Mouse (Mus musculus) intestine, postnatal 0 days (tissue): ENCODE data around the gene Itgb5. TPM values are rescaled to one million over a fixed set of nuclear protein-coding genes. Genes with fewer than 3 reads are reported as not detected.
A peak's percentile ranks its signal among the peaks of the same experiment; 100 is the strongest.

ENCODE experiments used
- ATAC-seq: fragments of 200-750 bp; cut with Nextera tagmentation; 2 replicates; pipeline ENCODE4 v1.8.0; 2017; ENCODE audit warnings: mild to moderate bottlenecking, moderate TSS enrichment, moderate library complexity
- H3K27ac ChIP-seq: fragments of 300-500 bp; sonication (generic); 2 replicates; pipeline ENCODE4 v1.5.1; 2014; ENCODE audit warnings: mild to moderate bottlenecking, low read depth, low read length, moderate library complexity
- H3K27me3 ChIP-seq: fragments of 300-500 bp; sonication (generic); replicated peaks from 2 replicates; pipeline ENCODE4 v1.6.1; 2014; ENCODE audit warnings: low read length, mixed read lengths; ENCODE audit not compliant: control insufficient read depth, insufficient read depth
- H3K36me3 ChIP-seq: fragments of 300-500 bp; sonication (generic); 2 replicates; pipeline ENCODE4 v1.6.1; 2014; ENCODE audit warnings: mild to moderate bottlenecking, moderate library complexity; ENCODE audit not compliant: control insufficient read depth, insufficient read depth
- H3K4me1 ChIP-seq: fragments of 300-500 bp; sonication (generic); replicated peaks from 2 replicates; pipeline ENCODE4 v1.6.1; 2014; ENCODE audit warnings: antibody characterized with exemption, low read length, mixed read lengths; ENCODE audit not compliant: control insufficient read depth, insufficient read depth
- H3K4me2 ChIP-seq: fragments of 300-500 bp; sonication (generic); replicated peaks from 2 replicates; pipeline ENCODE4 v1.6.1; 2014; ENCODE audit warnings: low read depth, mild to moderate bottlenecking, moderate library complexity
- H3K4me3 ChIP-seq: fragments of 300-500 bp; sonication (generic); 2 replicates; pipeline ENCODE4 v1.5.1; 2014; ENCODE audit warnings: low read depth, low read length
- H3K9ac ChIP-seq: fragments of 300-500 bp; sonication (generic); 2 replicates; pipeline ENCODE4 v1.6.1; 2014; ENCODE audit warnings: mild to moderate bottlenecking, low read depth, low read length
- H3K9me3 ChIP-seq: fragments of 300-500 bp; sonication (generic); 2 replicates; pipeline ENCODE4 v1.6.1; 2016; ENCODE audit warnings: mixed run types; ENCODE audit not compliant: control insufficient read depth
- CTCF ChIP-seq: sonication (generic); IDR thresholded peaks from 2 replicates; pipeline ENCODE4 v1.5.1; 2016; ENCODE audit warnings: low read depth, mild to moderate bottlenecking, control low read depth, antibody characterized with exemption, moderate library complexity
- WGBS: fragments of 180-500 bp; shearing (Covaris S2); extraction: QIAGEN DNeasy Blood & Tissue Kit; methylation state at CpG from one replicate; pipeline ENCODE4 v1.1.7; 2014; 5-methylcytosine and 5-hydroxymethylcytosine counted together
- polyA plus RNA-seq: library from polyadenylated mRNA; unstranded; fragments of >200 nt; fragmentation: Nextera tagmentation; extraction: Ambion mirVana; gene quantifications from 2 replicates; pipeline ENCODE4 v1.2.1, GENCODE M21; 2015

Itgb5 gene
- polyA plus RNA-seq, 1 experiment from 2014 or later: 23.5 TPM

- ATAC-seq: peak; percentile 70
- WGBS: 48% methylated on average over 3 of the region's 3 CpGs
Observed at GRCm38 (mm10) chr16:33837191-33837590, 7.7 kb downstream of the Itgb5 start.

GRCm38 (mm10) chr16:33840616-33841015 lies 11.2 kb downstream of the Itgb5 start:
- Histone ChIP-seq H3K4me1 (no peaks in the 10 kb centered on the region), H3K27ac (no peak overlapping the region), H3K4me3 (no peak overlapping the region), H3K4me2 (no peak overlapping the region), H3K9ac (no peak overlapping the region), H3K36me3 (no peaks in the 10 kb centered on the region), H3K9me3 (no peaks in the 10 kb centered on the region), H3K27me3 (no peaks in the 10 kb centered on the region)
- no peak for ATAC-seq
- WGBS: 43% methylated on average over 6 of the region's 6 CpGs
- no peak for TF ChIP-seq CTCF

More at GRCm38 (mm10) chr16:33837191-33837590, 7.7 kb downstream of the Itgb5 start:
- Histone ChIP-seq H3K9ac (no peak overlapping the region), H3K4me2 (no peak overlapping the region; the same call in 1 of the 2 replicates), H3K4me1 (peaks cover 12% of the 10 kb centered on the region), H3K36me3 (no peaks in the 10 kb centered on the region), H3K9me3 (no peaks in the 10 kb centered on the region), H3K27ac (peak overlapping the region; percentile 68), H3K27me3 (no peaks in the 10 kb centered on the region), H3K4me3 (no peak overlapping the region)
- no peak for TF ChIP-seq CTCF

GRCm38 (mm10) chr16:33842081-33842880 lies 12.8 kb downstream of the Itgb5 start:
- no peaks in the 10 kb centered on the region for H3K4me1 ChIP-seq
- no peak overlapping the region for H3K4me2 ChIP-seq
- H3K36me3 ChIP-seq: peaks cover 5% of the 10 kb centered on the region; the same call in 1 of the 2 replicates
- no peak overlapping the region for H3K27ac ChIP-seq
- no peak for TF ChIP-seq CTCF
- H3K27me3 ChIP-seq: no peaks in the 10 kb centered on the region
- H3K9ac ChIP-seq: no peak overlapping the region
- no peak overlapping the region for H3K4me3 ChIP-seq
- 72% methylated on average over 12 of the region's 12 CpGs for WGBS
- no peaks in the 10 kb centered on the region for H3K9me3 ChIP-seq
- no peak for ATAC-seq

GRCm38 (mm10) chr16:33844150-33844611 lies 14.7 kb downstream of the Itgb5 start:
- Histone ChIP-seq H3K36me3 (peaks cover 5% of the 10 kb centered on the region; the same call in 1 of the 2 replicates), H3K4me3 (no peak overlapping the region), H3K9ac (no peak overlapping the region), H3K4me2 (no peak overlapping the region), H3K27me3 (no peaks in the 10 kb centered on the region), H3K9me3 (no peaks in the 10 kb centered on the region), H3K4me1 (no peaks in the 10 kb centered on the region), H3K27ac (no peak overlapping the region)
- no peak for TF ChIP-seq CTCF
- no peak for ATAC-seq
- 59% methylated on average over 4 of the region's 4 CpGs for WGBS

- ATAC-seq: no peak
- Histone ChIP-seq H3K4me3 (no peak overlapping the region), H3K9me3 (no peaks in the 10 kb centered on the region), H3K36me3 (peaks cover 5% of the 10 kb centered on the region; the same call in 1 of the 2 replicates), H3K9ac (no peak overlapping the region), H3K4me2 (no peak overlapping the region), H3K27ac (no peak overlapping the region), H3K27me3 (no peaks in the 10 kb centered on the region), H3K4me1 (no peaks in the 10 kb centered on the region)
- 82% methylated on average over 6 of the region's 6 CpGs for WGBS
- no peak for TF ChIP-seq CTCF
Observed at GRCm38 (mm10) chr16:33844866-33845265, 15.4 kb downstream of the Itgb5 start.

GRCm38 (mm10) chr16:33853271-33853670 lies 23.8 kb downstream of the Itgb5 start:
- Histone ChIP-seq H3K4me3 (no peak overlapping the region), H3K27me3 (no peaks in the 10 kb centered on the region), H3K9ac (no peak overlapping the region), H3K4me2 (no peak overlapping the region), H3K36me3 (no peaks in the 10 kb centered on the region), H3K27ac (no peak overlapping the region), H3K9me3 (no peaks in the 10 kb centered on the region), H3K4me1 (no peaks in the 10 kb centered on the region)
- no peak for TF ChIP-seq CTCF
- no peak for ATAC-seq
